Mouse (Mus musculus): ENCODE results near the gene Agpat1. TPM values are rescaled to one million over a fixed set of nuclear protein-coding genes. Genes with fewer than 3 reads are reported as not detected.

Agpat1 gene
- polyA plus RNA-seq, 2 experiments: 19.0 to 35.9 TPM

DNA sequence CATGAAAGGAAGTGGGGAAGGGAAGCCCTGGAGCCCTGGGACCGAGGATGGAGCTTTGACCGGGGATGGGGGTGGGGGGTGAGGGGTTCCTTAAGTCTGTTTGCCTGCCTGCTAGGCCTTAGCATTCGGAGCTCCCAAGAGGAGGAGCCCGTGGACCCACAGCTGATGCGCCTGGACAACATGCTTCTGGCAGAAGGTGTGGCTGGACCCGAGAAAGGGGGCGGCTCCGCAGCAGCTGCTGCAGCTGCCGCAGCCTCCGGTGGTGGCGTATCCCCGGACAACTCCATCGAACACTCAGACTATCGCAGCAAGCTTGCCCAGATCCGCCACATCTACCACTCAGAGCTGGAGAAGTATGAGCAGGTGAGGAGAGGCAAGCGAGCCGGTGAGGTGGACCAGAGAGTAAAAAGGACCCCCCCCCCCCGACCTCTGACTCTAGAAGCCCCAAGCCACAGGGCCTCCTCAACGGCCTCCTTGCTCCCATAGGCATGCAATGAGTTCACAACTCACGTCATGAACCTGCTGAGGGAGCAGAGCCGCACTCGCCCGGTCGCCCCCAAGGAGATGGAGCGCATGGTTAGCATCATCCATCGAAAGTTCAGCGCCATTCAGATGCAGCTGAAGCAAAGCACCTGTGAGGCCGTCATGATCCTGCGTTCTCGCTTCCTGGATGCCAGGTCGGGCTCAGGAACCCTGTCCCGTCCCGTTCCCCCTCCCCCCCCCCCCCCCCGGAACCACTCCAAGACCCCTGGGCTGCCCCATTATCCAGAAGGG, 10.1 kb upstream of the Agpat1 start:
- Histone ChIP-seq H3K27ac (no peak overlapping the region), H3K4me1 (replicated peaks; ENCODE audit: control insufficient read depth in 2 of 2, insufficient read depth in 2 of 2, low read length in 1 of 2) (peaks cover 12 to 27% of the 10 kb centered on the region in 2 experiments), H3K4me3 (ENCODE audit: insufficient read depth in 1 of 2, low read depth in 2 of 2, low read length in 2 of 2) (peak overlapping the region; percentile 50 to 74; a peak in 3 of 4 replicates), H3K4me2 (ENCODE audit: low read depth) (peak overlapping the region; percentile 86), H3K9ac (replicated peaks) (no peak overlapping the region), H3K9me3 (ENCODE audit: control insufficient read depth, low read length) (no peaks in the 10 kb centered on the region), H3K27me3 (ENCODE audit: control insufficient read depth, insufficient read depth, low read length) (no peaks in the 10 kb centered on the region), H3K36me3 (replicated peaks; ENCODE audit: control insufficient read depth, insufficient read depth, low read depth) (no peaks in the 10 kb centered on the region)
- DNase-seq (ENCODE audit: low read depth in 3 of 3, low spot score in 3 of 3) (no peak), ATAC-seq (ENCODE audit: insufficient read depth) (no peak)
- TF ChIP-seq EP300 (IDR thresholded peaks at IDR 0.05; ENCODE audit: low read depth) (no peak), CTCF (IDR thresholded peaks at IDR 0.05; ENCODE audit: low read depth) (no peak)
- WGBS (ENCODE audit: insufficient replicate concordance): 75% methylated on average over 33 of the region's 34 CpGs

DNA sequence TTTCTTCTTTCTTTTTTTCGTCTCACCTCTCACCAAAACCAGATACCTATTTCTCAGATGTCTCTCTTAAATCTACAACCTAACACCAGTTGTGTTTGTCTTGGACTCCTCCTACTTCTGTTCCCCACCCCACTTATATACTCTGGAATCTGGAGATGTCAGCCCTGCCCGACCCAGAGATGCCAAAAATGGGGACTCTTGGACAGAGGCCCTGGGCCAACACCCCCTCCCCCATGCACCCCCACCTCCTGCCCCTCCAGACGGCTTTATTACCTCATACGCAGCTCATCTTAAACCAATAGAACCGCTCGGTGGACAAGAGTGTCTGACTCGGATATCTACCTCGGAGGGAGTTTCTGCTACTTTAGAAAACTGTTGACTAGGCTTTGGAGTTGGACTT, 8.0 kb upstream of the Agpat1 start:
- Histone ChIP-seq H3K4me3 (ENCODE audit: insufficient read depth in 1 of 2, low read depth in 2 of 2, low read length in 2 of 2) (no peak overlapping the region), H3K4me1 (replicated peaks; ENCODE audit: control insufficient read depth in 2 of 2, insufficient read depth in 2 of 2, low read length in 1 of 2) (peaks cover 6 to 12% of the 10 kb centered on the region in 2 experiments), H3K4me2 (ENCODE audit: low read depth) (no peak overlapping the region), H3K27ac (no peak overlapping the region), H3K36me3 (replicated peaks; ENCODE audit: control insufficient read depth, insufficient read depth, low read depth) (peaks cover 7% of the 10 kb centered on the region), H3K9me3 (ENCODE audit: control insufficient read depth, low read length) (no peaks in the 10 kb centered on the region), H3K9ac (replicated peaks) (no peak overlapping the region), H3K27me3 (ENCODE audit: control insufficient read depth, insufficient read depth, low read length) (no peaks in the 10 kb centered on the region)
- WGBS (ENCODE audit: insufficient replicate concordance): 76% methylated on average over 8 of the region's 8 CpGs
- DNase-seq (ENCODE audit: low read depth in 3 of 3, low spot score in 3 of 3) (no peak), ATAC-seq (ENCODE audit: insufficient read depth) (no peak)
- no peak for TF ChIP-seq EP300 (IDR thresholded peaks at IDR 0.05; ENCODE audit: low read depth)
- TF ChIP-seq CTCF (IDR thresholded peaks at IDR 0.05; ENCODE audit: low read depth): no peak

DNA sequence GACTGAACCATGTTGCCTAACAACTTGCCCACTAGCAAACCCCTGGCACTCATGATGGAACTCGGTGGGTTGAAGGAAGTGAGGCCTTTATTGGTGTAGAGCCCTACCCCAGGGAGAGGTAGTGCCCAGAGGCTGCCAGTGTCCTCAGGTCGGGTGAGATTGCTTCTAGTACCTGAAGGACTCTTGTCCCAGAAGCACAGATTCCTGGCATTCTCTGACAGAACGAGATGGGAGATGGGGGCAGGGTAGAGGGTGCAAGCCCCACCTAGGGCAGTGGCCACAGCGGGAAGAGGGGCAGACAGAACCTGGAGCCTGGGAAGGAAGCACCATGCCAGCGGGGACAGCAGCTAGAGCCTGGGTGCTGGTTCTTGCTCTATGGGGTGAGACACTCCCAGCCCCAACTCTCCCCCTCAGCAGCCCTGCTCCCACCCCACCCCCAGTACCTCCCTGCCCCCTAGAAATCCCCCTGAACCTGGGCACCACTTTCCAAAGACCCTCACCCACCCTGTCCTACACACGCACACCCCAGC, 6.4 kb upstream of the Agpat1 start, which contains the start of gene Ager:
TSS of gene Ager (plus strand) at position 297 of the 530 bp plus-strand sequence.
- no peak within 1 kb of the TSS for H3K9ac ChIP-seq (replicated peaks)
- no peak within 1 kb of the TSS for H3K27ac ChIP-seq
- DNase-seq (ENCODE audit: low read depth in 3 of 3, low spot score in 3 of 3) (no peak), ATAC-seq (ENCODE audit: insufficient read depth) (no peak)
- TF ChIP-seq CTCF (IDR thresholded peaks at IDR 0.05; ENCODE audit: low read depth) (no peak), EP300 (IDR thresholded peaks at IDR 0.05; ENCODE audit: low read depth) (no peak)
- H3K4me3 ChIP-seq (ENCODE audit: insufficient read depth in 1 of 2, low read depth in 2 of 2, low read length in 2 of 2): no peak within 1 kb of the TSS
- no peak within 1 kb of the TSS for H3K4me2 ChIP-seq (ENCODE audit: low read depth)
- WGBS (ENCODE audit: insufficient replicate concordance): 21% methylated on average over 6 of the region's 6 CpGs
- peaks cover 0 to 11% of the 10 kb centered on the region in 2 experiments; a peak in 1 of 4 replicates for H3K4me1 ChIP-seq (replicated peaks; ENCODE audit: control insufficient read depth in 2 of 2, insufficient read depth in 2 of 2, low read length in 1 of 2)
- no peaks in the 10 kb centered on the region for H3K27me3 ChIP-seq (ENCODE audit: control insufficient read depth, insufficient read depth, low read length)
- peaks cover 12% of the 10 kb centered on the region for H3K36me3 ChIP-seq (replicated peaks; ENCODE audit: control insufficient read depth, insufficient read depth, low read depth)
- H3K9me3 ChIP-seq (ENCODE audit: control insufficient read depth, low read length): no peaks in the 10 kb centered on the region

DNA sequence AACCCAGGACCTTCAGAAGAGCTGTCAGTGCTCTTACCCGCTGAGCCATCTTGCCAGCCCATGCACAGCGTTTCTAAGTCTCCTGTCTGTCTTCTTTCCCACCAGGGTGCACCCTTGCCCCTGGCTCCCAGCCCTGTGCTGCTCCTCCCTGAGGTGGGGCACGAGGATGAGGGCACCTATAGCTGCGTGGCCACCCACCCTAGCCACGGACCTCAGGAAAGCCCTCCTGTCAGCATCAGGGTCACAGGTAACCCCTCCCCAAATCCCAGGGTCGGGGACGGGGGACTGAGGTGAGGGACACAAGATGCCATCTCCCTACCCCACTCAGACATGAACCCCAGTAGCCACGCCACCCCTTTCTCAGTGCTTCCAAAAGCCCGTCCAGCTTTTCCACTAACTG, 4.2 kb upstream of the Agpat1 start:
- H3K9me3 ChIP-seq (ENCODE audit: control insufficient read depth, low read length): no peaks in the 10 kb centered on the region
- no peak overlapping the region for H3K4me2 ChIP-seq (ENCODE audit: low read depth)
- DNase-seq (ENCODE audit: low read depth in 3 of 3, low spot score in 3 of 3) (no peak), ATAC-seq (ENCODE audit: insufficient read depth) (no peak)
- no peak overlapping the region for H3K27ac ChIP-seq
- H3K4me3 ChIP-seq (ENCODE audit: insufficient read depth in 1 of 2, low read depth in 2 of 2, low read length in 2 of 2): no peak overlapping the region
- peaks cover 12% of the 10 kb centered on the region for H3K36me3 ChIP-seq (replicated peaks; ENCODE audit: control insufficient read depth, insufficient read depth, low read depth)
- peaks cover 4 to 17% of the 10 kb centered on the region in 2 experiments for H3K4me1 ChIP-seq (replicated peaks; ENCODE audit: control insufficient read depth in 2 of 2, insufficient read depth in 2 of 2, low read length in 1 of 2)
- no peak for TF ChIP-seq EP300 (IDR thresholded peaks at IDR 0.05; ENCODE audit: low read depth)
- no peak for TF ChIP-seq CTCF (IDR thresholded peaks at IDR 0.05; ENCODE audit: low read depth)
- 76% methylated on average over 9 of the region's 9 CpGs for WGBS (ENCODE audit: insufficient replicate concordance)
- H3K9ac ChIP-seq (replicated peaks): no peak overlapping the region
- H3K27me3 ChIP-seq (ENCODE audit: control insufficient read depth, insufficient read depth, low read length): no peaks in the 10 kb centered on the region

DNA sequence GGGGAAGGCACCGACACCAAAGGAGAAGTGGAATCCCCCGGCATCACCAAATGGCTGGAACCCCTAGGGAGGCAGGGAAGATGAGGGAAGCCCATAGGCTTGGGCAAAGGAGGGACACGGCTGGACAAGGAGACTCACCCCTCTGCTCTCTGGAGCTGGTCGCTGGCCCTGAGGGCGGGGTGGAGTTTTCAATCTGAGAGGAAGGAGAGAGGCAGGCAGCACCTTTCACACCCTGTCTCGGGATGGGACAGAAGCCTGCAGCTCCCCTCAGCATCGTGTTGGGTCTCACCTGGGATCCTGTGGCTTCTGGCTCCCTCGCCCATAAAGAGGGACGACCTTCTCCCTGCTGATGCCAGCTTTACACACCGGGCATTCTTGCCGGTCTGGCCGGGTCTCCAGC, 2.3 kb upstream of the Agpat1 start:
- no peak overlapping the region for H3K9ac ChIP-seq (replicated peaks)

More for the DNA sequence above, 2.3 kb upstream of the Agpat1 start:
- peaks cover 12% of the 10 kb centered on the region for H3K36me3 ChIP-seq (replicated peaks; ENCODE audit: control insufficient read depth, insufficient read depth, low read depth)
- no peaks in the 10 kb centered on the region for H3K9me3 ChIP-seq (ENCODE audit: control insufficient read depth, low read length)
- no peak overlapping the region; a peak in 1 of 4 replicates for H3K4me3 ChIP-seq (ENCODE audit: insufficient read depth in 1 of 2, low read depth in 2 of 2, low read length in 2 of 2)
- TF ChIP-seq EP300 (IDR thresholded peaks at IDR 0.05; ENCODE audit: low read depth) (no peak), CTCF (IDR thresholded peaks at IDR 0.05; ENCODE audit: low read depth) (no peak)
- no peaks in the 10 kb centered on the region for H3K27me3 ChIP-seq (ENCODE audit: control insufficient read depth, insufficient read depth, low read length)
- H3K4me1 ChIP-seq (replicated peaks; ENCODE audit: control insufficient read depth in 2 of 2, insufficient read depth in 2 of 2, low read length in 1 of 2): peaks cover 12 to 25% of the 10 kb centered on the region in 2 experiments
- ATAC-seq (ENCODE audit: insufficient read depth): no peak
- no peak overlapping the region for H3K27ac ChIP-seq
- 85% methylated on average over 12 of the region's 12 CpGs for WGBS (ENCODE audit: insufficient replicate concordance)
- DNase-seq (ENCODE audit: low read depth in 3 of 3, low spot score in 3 of 3): no peak
- H3K4me2 ChIP-seq (ENCODE audit: low read depth): peak overlapping the region; percentile 95
